Mouse (Mus musculus) heart, postnatal 0 days (tissue): Measurements from ENCODE around the gene Nfil3.

Experiments used
- CTCF ChIP-seq: IDR thresholded peaks from 2 replicates; pipeline ENCODE4 v1.5.1; 2016; ENCODE audit warnings: antibody characterized with exemption, control low read depth, low read depth
- EP300 ChIP-seq: IDR thresholded peaks from 2 replicates; pipeline ENCODE4 v1.6.1; 2016; ENCODE audit warnings: antibody characterized with exemption, low read depth

GRCm38 (mm10) chr13:52962361-52962760 lies 18.5 kb downstream of the Nfil3 start:
- TF ChIP-seq CTCF (no peak), EP300 (no peak)
